Mouse (Mus musculus) CH12.LX (cell line): Measurements from ENCODE around the gene Ift27. TPM values are rescaled to one million over a fixed set of nuclear protein-coding genes. Genes with fewer than 3 reads are reported as not detected.
A peak's percentile ranks its signal among the peaks of the same experiment; 100 is the strongest.

Experiments used
- DNase-seq: peaks from one replicate; pipeline ENCODE4 v3.0.0-alpha.2; 2013; ENCODE audit errors: extremely low read depth
- H3K27ac ChIP-seq: 2 replicates; pipeline ENCODE4 v1.5.1; 2012; ENCODE audit warnings: low read depth, mild to moderate bottlenecking, control low read depth, moderate library complexity; ENCODE audit not compliant: insufficient read depth
- H3K27me3 ChIP-seq: replicated peaks from 2 replicates; pipeline ENCODE3; 2012; ENCODE audit warnings: inconsistent platforms
- H3K36me3 ChIP-seq, 2 experiments: replicated peaks in 1 of 2; 2 replicates each; pipeline versions ENCODE3 to v1.6.1; 2012; ENCODE audit warnings: inconsistent platforms in 1 of 2, low read length in 1 of 2, mild to moderate bottlenecking in 1 of 2, mixed read lengths in 1 of 2, moderate library complexity in 1 of 2; ENCODE audit not compliant: control insufficient read depth in 1 of 2, insufficient read depth in 1 of 2
- H3K4me1 ChIP-seq, 2 experiments: 2 replicates each; pipeline ENCODE4 v1.6.1; 2012; ENCODE audit warnings: inconsistent platforms in 1 of 2, moderate library complexity in 1 of 2; ENCODE audit not compliant: insufficient read depth in 2 of 2, control insufficient read depth in 1 of 2
- H3K4me2 ChIP-seq: 2 replicates; pipeline ENCODE4 v1.6.1; 2012; ENCODE audit warnings: low read depth, mild to moderate bottlenecking, control low read depth; ENCODE audit not compliant: poor library complexity, insufficient read depth, severe bottlenecking
- H3K4me3 ChIP-seq, 3 experiments: fragments of 150-350 bp in 1 of 3; sonication (generic) in 1 of 3; replicated peaks in 1 of 3; 2 replicates each; pipeline versions ENCODE3 to v1.5.1; 2011 to 2012; ENCODE audit warnings: low read depth in 2 of 3, low read length in 2 of 3, mild to moderate bottlenecking in 2 of 3, moderate library complexity in 2 of 3, control low read depth in 1 of 3, improper control_type of control experiment in 1 of 3, inconsistent platforms in 1 of 3, mixed read lengths in 1 of 3; ENCODE audit not compliant: poor library complexity in 1 of 3
- H3K79me2 ChIP-seq: replicated peaks from 2 replicates; pipeline ENCODE4 v1.6.1; 2012; ENCODE audit warnings: mild to moderate bottlenecking, moderate library complexity; ENCODE audit not compliant: control insufficient read depth, poor library complexity, insufficient read depth, severe bottlenecking; ENCODE audit errors: extremely low read depth
- H3K9ac ChIP-seq: 2 replicates; pipeline ENCODE4 v1.6.1; 2012; ENCODE audit warnings: low read depth, mild to moderate bottlenecking, control low read depth, moderate library complexity; ENCODE audit not compliant: insufficient read depth
- H3K9me3 ChIP-seq: replicated peaks from 2 replicates; pipeline ENCODE3; 2012; ENCODE audit warnings: low read length, inconsistent platforms, mixed read lengths
- BHLHE40 ChIP-seq: IDR thresholded peaks from 2 replicates; pipeline ENCODE4 v1.6.1; 2011; ENCODE audit warnings: mild to moderate bottlenecking, low read depth, low read length, improper control_type of control experiment
- CHD2 ChIP-seq: IDR thresholded peaks from 2 replicates; pipeline ENCODE4 v1.6.1; 2011; ENCODE audit warnings: low read length, improper control_type of control experiment
- CTCF ChIP-seq, 2 experiments: IDR thresholded peaks in 1 of 2; conservative IDR thresholded peaks in 1 of 2; 2 replicates each; pipeline ENCODE4 v1.5.1; 2011 to 2012; ENCODE audit warnings: low read depth in 2 of 2, low read length in 2 of 2, improper control_type of control experiment in 1 of 2, inconsistent platforms in 1 of 2, mild to moderate bottlenecking in 1 of 2, moderate library complexity in 1 of 2
- E2F4 ChIP-seq: IDR thresholded peaks from 2 replicates; pipeline ENCODE4 v1.6.1; 2011; ENCODE audit warnings: low read depth, low read length, improper control_type of control experiment; ENCODE audit not compliant: insufficient replicate concordance
- ELF1 ChIP-seq: IDR thresholded peaks from 2 replicates; pipeline ENCODE4 v1.6.1; 2014; ENCODE audit warnings: low read depth, mild to moderate bottlenecking, inconsistent platforms, low read length, improper control_type of control experiment
- EP300 ChIP-seq: IDR thresholded peaks from 2 replicates; pipeline ENCODE4 v1.6.1; 2011; ENCODE audit warnings: low read length, improper control_type of control experiment
- ETS1 ChIP-seq: conservative IDR thresholded peaks from 2 replicates; pipeline ENCODE4 v1.6.1; 2012; ENCODE audit warnings: low read depth, mild to moderate bottlenecking, inconsistent platforms, low read length, improper control_type of control experiment, moderate library complexity
- HCFC1 ChIP-seq: IDR thresholded peaks from 2 replicates; pipeline ENCODE4 v1.6.1; 2012; ENCODE audit warnings: low read depth, mild to moderate bottlenecking, inconsistent platforms, low read length, improper control_type of control experiment
- IRF4 ChIP-seq: IDR thresholded peaks from 2 replicates; pipeline ENCODE4 v1.6.1; 2014; ENCODE audit warnings: low read depth, mild to moderate bottlenecking, inconsistent platforms, low read length, improper control_type of control experiment
- JUND ChIP-seq: conservative IDR thresholded peaks from 2 replicates; pipeline ENCODE4 v1.6.1; 2011; ENCODE audit warnings: low read depth, low read length, improper control_type of control experiment
- MAX ChIP-seq: IDR thresholded peaks from 2 replicates; pipeline ENCODE4 v1.6.1; 2011; ENCODE audit warnings: low read length, improper control_type of control experiment
- MAZ ChIP-seq: IDR thresholded peaks from 2 replicates; pipeline ENCODE4 v1.6.1; 2012; ENCODE audit warnings: low read depth, mild to moderate bottlenecking, inconsistent platforms, low read length, improper control_type of control experiment, moderate library complexity
- MEF2A ChIP-seq: IDR thresholded peaks from 2 replicates; pipeline ENCODE4 v1.6.1; 2014; ENCODE audit warnings: low read depth, mild to moderate bottlenecking, inconsistent platforms, low read length, improper control_type of control experiment, borderline replicate concordance
- MXI1 ChIP-seq: IDR thresholded peaks from 2 replicates; pipeline ENCODE4 v1.6.1; 2011; ENCODE audit warnings: mild to moderate bottlenecking, low read depth, low read length, improper control_type of control experiment
- MYC ChIP-seq: IDR thresholded peaks from 2 replicates; pipeline ENCODE4 v1.6.1; 2011; ENCODE audit warnings: low read depth, mild to moderate bottlenecking, improper control_type of control experiment, low read length
- NELFE ChIP-seq: IDR thresholded peaks from 2 replicates; pipeline ENCODE4 v1.6.1; 2011; ENCODE audit warnings: low read depth, low read length, improper control_type of control experiment
- NRF1 ChIP-seq: IDR thresholded peaks from 2 replicates; pipeline ENCODE4 v1.6.1; 2014; ENCODE audit warnings: low read depth, mild to moderate bottlenecking, inconsistent platforms, low read length, improper control_type of control experiment, moderate library complexity
- PAX5 ChIP-seq: IDR thresholded peaks from 2 replicates; pipeline ENCODE4 v1.6.1; 2012; ENCODE audit warnings: low read length, inconsistent platforms, mixed read lengths
- POLR2A ChIP-seq: IDR thresholded peaks from 2 replicates; pipeline ENCODE4 v1.6.1; 2011; ENCODE audit warnings: low read depth, mild to moderate bottlenecking, improper control_type of control experiment, low read length
- POLR2AphosphoS2 ChIP-seq: IDR thresholded peaks from 2 replicates; pipeline ENCODE4 v1.6.1; 2011; ENCODE audit warnings: low read depth, low read length, improper control_type of control experiment
- RAD21 ChIP-seq: IDR thresholded peaks from 2 replicates; pipeline ENCODE4 v1.6.1; 2011; ENCODE audit warnings: low read depth, mild to moderate bottlenecking, low read length, improper control_type of control experiment, moderate library complexity
- SIN3A ChIP-seq: IDR thresholded peaks from 2 replicates; pipeline ENCODE4 v1.6.1; 2012; ENCODE audit warnings: low read length, improper control_type of control experiment, inconsistent platforms
- SMC3 ChIP-seq: IDR thresholded peaks from 2 replicates; pipeline ENCODE4 v1.6.1; 2011; ENCODE audit warnings: low read depth, low read length, improper control_type of control experiment
- TBP ChIP-seq: conservative IDR thresholded peaks from 2 replicates; pipeline ENCODE4 v1.6.1; 2011; ENCODE audit warnings: low read depth, low read length, improper control_type of control experiment
- TCF12 ChIP-seq: IDR thresholded peaks from 2 replicates; pipeline ENCODE4 v1.6.1; 2014; ENCODE audit warnings: low read depth, mild to moderate bottlenecking, inconsistent platforms, low read length, improper control_type of control experiment
- UBTF ChIP-seq: IDR thresholded peaks from 2 replicates; pipeline ENCODE4 v1.6.1; 2012; ENCODE audit warnings: low read depth, mild to moderate bottlenecking, inconsistent platforms, low read length, improper control_type of control experiment, moderate library complexity
- ZC3H11A ChIP-seq: IDR thresholded peaks from 2 replicates; pipeline ENCODE4 v1.6.1; 2012; ENCODE audit warnings: low read depth, mild to moderate bottlenecking, inconsistent platforms, low read length, improper control_type of control experiment
- ZKSCAN1 ChIP-seq: IDR thresholded peaks from 2 replicates; pipeline ENCODE4 v1.6.1; 2012; ENCODE audit warnings: low read depth, inconsistent platforms, low read length, improper control_type of control experiment, borderline replicate concordance
- ZNF384 ChIP-seq: IDR thresholded peaks from 2 replicates; pipeline ENCODE4 v1.6.1; 2012; ENCODE audit warnings: low read depth, low read length, improper control_type of control experiment, inconsistent platforms
- dilution Hi-C: fragments of 300-500 bp; cut with MboI; formaldehyde crosslinking; loops from 2 replicates; pipeline ENCODE4 v1.14.3; 2020; ENCODE audit warnings: low sequenced_read_pairs; ENCODE audit not compliant: extremely low pct_unique_long_range_greater_than_20kb, extremely low pct_ligation_motif_present
- in situ Hi-C: fragments of 300-500 bp; cut with MboI; formaldehyde crosslinking; loops from 3 replicates; pipeline ENCODE4 v1.14.3; 2019; ENCODE audit warnings: low sequenced_read_pairs, low pct_ligation_motif_present, low pct_unique_long_range_greater_than_20kb, mixed read lengths
- polyA plus RNA-seq: library from polyadenylated mRNA; unstranded; fragments of >175 nt; gene quantifications from 2 replicates; pipeline ENCODE4 v1.2.1, GENCODE M21; 2012; ENCODE audit warnings: low read depth; ENCODE audit not compliant: insufficient read length
- total RNA-seq, 2 experiments: library from RNA; depleted of rRNA; stranded (reverse); fragments of 300-350 nt in 1 of 2; fragments of >200 nt in 1 of 2; gene quantifications; 2 replicates each; pipeline ENCODE4 v1.2.3; 2012 to 2014

Ift27 gene
- total and polyA plus RNA-seq, 3 experiments, result 67.1 to 82.1 (median 72.1) TPM

DNA sequence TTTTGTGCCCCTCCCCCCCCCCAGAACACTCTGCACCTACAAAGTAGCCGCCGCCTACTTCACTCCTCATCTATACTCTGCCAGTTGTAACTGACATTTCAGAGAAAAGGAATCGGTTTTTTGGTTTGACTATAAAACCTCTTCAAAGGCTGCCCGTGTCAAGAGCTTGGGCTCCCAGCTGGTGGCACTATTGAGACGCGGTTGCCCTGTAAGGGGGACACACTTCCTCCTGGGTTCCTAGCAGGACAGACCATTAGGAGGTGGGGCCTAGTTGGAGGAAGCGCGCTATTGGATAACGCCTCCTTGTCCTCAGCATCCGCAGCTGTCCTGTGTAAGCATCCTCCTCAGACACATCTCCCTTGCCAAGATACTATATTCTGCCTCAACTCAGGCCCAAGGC, 10.9 kb upstream of the Ift27 start:
- TF ChIP-seq ZC3H11A (peak; percentile 69), MYC (peak; percentile 58; the same call in 1 of the 2 replicates), JUND (no peak), HCFC1 (peak; percentile 42; the same call in 1 of the 2 replicates), ELF1 (peak; percentile 75; the same call in 1 of the 2 replicates), MAZ (no peak), MXI1 (no peak), TBP (no peak), ZNF384 (no peak), TCF12 (no peak), RAD21 (peak; percentile 98), SIN3A (peak; percentile 69), POLR2AphosphoS2 (no peak), EP300 (peak; percentile 53), IRF4 (peak; percentile 76), E2F4 (0 out of 2 replicates have a peak, but pooled peaks have one; percentile 42), BHLHE40 (peak; percentile 41; the same call in 1 of the 2 replicates), MEF2A (no peak; the same call in 1 of the 2 replicates), CTCF (conservative IDR thresholded peaks at IDR 0.05 in 1 of 2, IDR thresholded peaks at IDR 0.05 in 1 of 2; ENCODE audit: low read depth in 2 of 2, low read length in 2 of 2) (peak in 1 of 2 experiments; percentile 97; a peak in 2 of 4 replicates), UBTF (no peak), CHD2 (no peak), ETS1 (0 out of 2 replicates have a peak, but pooled peaks have one; percentile 31), PAX5 (no peak), ZKSCAN1 (no peak), NRF1 (no peak), POLR2A (no peak), SMC3 (peak; percentile 94), NELFE (no peak; the same call in 1 of the 2 replicates), MAX (no peak)
- H3K79me2 ChIP-seq, result no peaks in the 10 kb centered on the region
- H3K27me3 ChIP-seq, result no peaks in the 10 kb centered on the region
- dilution Hi-C loops (no loop called here), in situ Hi-C loops (loop anchor here (5.0 to 25.0 kb wide), 4 partner anchors 62 to 352 kb away; partner anchors contain the start of genes C1qtnf6 and Sstr3)
- H3K4me1 ChIP-seq, result peaks cover 19 to 44% of the 10 kb centered on the region in 2 experiments; a peak in 3 of 4 replicates
- no peak overlapping the region for H3K4me2 ChIP-seq
- peaks cover 0 to 7% of the 10 kb centered on the region in 2 experiments for H3K36me3 ChIP-seq
- no peak overlapping the region for H3K4me3 ChIP-seq
- H3K9me3 ChIP-seq, result no peaks in the 10 kb centered on the region
- peak overlapping the region; percentile 3; the same call in 1 of the 2 replicates for H3K9ac ChIP-seq
- H3K27ac ChIP-seq, result no peak overlapping the region
- DNase-seq, result peak; percentile 83
